Mouse (Mus musculus): ENCODE data around the gene Galr2.

Galr2 gene

GRCm38 (mm10) chr11:116307019-116307725, 26.4 kb downstream of the Galr2 start, which contains the start of gene Exoc7:
TSS of gene Exoc7 (minus strand) at chr11:116307233.
- 72% methylated on average over 10 of the region's 10 CpGs for WGBS

GRCm38 (mm10) chr11:116307762-116308531, 27.2 kb downstream of the Galr2 start:
- WGBS, result 93% methylated on average over 12 of the region's 12 CpGs

GRCm38 (mm10) chr11:116309601-116310000, 28.9 kb downstream of the Galr2 start:
- 84% methylated on average over 3 of the region's 3 CpGs for WGBS

GRCm38 (mm10) chr11:116311169-116311568, 30.4 kb downstream of the Galr2 start:
- 15% methylated on average over 8 of the region's 8 CpGs for WGBS

GRCm38 (mm10) chr11:116312359-116312758, 31.6 kb downstream of the Galr2 start:
- WGBS, result 60% methylated on average over 8 of the region's 8 CpGs

GRCm38 (mm10) chr11:116318719-116319659, 38.2 kb downstream of the Galr2 start:
- whole genome bisulfite sequencing, result 3% methylated on average over 41 of the region's 41 CpGs

- 85% methylated on average over 7 of the region's 7 CpGs for WGBS
Measured at GRCm38 (mm10) chr11:116326963-116327603, 46.3 kb downstream of the Galr2 start.

- WGBS, result 60% methylated on average over 18 of the region's 18 CpGs
Measured at GRCm38 (mm10) chr11:116329314-116330210, 48.8 kb downstream of the Galr2 start.

GRCm38 (mm10) chr11:116330211-116330518, 49.4 kb downstream of the Galr2 start:
- 68% methylated on average over 7 of the region's 7 CpGs for WGBS

GRCm38 (mm10) chr11:116332232-116332982, 51.7 kb downstream of the Galr2 start:
- WGBS, result 53% methylated on average over 19 of the region's 19 CpGs

GRCm38 (mm10) chr11:116332983-116333270, 52.2 kb downstream of the Galr2 start:
- WGBS, result 84% methylated on average over 3 of the region's 3 CpGs

All from cerebral cortex, adult 2 months (tissue).